Mouse (Mus musculus) thymus, postnatal 4 days (tissue): ENCODE results near the gene Cby1.
"Not testable (repeated sequence)": the region's sequence is repeated elsewhere in the genome, so short reads cannot be mapped to it uniquely, and the experiment has no call there.

ENCODE experiments used
- DNase-seq: peaks from one replicate; pipeline ENCODE4 v3.0.0; 2021

The Cby1 gene

DNA sequence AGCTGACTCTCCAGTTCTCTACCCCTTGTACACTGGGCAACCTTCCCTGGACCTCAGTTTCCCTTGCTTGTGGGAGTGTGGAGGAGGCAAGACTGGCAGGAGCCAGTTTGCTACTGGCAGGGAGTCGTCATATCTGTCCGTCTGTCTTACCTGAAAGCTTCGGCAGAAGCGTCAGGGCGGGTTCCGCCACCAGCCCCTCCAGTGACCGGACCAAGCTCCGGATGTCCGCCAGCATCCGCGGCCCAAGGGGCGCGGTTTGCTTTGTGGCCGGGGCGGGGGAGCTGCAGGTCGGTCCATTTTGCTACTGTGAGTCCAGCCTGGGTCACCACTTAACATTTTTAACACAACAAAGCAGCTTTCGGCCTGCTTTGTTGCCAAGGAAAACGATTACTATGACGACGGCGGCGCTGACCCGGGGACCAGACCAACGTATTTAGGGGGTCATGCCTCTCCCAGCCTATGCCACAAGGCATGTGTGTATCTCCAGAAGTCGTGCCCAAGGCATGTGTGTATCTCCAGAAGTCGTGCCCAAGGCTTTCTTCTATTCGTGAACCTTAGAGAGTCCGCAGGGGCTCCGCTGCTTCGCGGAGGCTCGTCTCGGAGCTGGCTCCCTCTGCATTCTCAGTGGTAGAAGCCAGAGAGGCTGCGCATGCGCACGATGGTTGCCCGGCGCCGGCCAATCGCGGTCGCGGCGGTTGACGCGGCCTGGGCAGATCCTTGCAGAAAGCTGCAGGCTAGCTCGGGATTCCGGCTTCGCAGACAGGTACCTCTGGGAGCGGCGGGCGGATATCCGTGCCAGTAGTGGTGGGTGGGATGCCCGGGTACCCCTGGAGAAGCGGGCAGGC lies at the start of gene Cby1, which contains the start of gene Fam227a:
TSS of gene Cby1 (plus strand) at position 669 of the 845 bp plus-strand sequence.
TSS of gene Fam227a (minus strand) at position 426 of the 845 bp plus-strand sequence.
- peak; percentile 97 for DNase-seq

DNA sequence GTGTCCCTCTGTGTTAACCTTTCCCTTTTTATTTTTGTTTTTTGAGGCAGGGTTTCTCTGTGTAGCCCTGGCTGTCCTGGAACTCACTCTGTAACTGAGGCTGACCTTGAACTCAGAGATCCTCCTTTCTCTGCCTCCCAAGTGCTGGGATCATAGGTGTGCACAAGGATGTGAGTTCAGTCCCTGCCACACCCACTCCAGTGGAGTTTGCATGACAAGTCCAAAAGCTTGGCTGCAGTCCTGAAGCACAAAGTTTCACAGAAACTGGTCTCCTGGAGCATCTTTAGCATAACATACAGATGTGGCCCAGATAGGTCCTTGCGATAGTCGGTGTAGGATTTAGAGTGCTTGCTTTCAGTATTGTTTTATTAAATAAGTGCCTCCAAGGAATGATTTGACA lies 49.8 kb upstream of the Cby1 start:
- no peak for DNase-seq

DNA sequence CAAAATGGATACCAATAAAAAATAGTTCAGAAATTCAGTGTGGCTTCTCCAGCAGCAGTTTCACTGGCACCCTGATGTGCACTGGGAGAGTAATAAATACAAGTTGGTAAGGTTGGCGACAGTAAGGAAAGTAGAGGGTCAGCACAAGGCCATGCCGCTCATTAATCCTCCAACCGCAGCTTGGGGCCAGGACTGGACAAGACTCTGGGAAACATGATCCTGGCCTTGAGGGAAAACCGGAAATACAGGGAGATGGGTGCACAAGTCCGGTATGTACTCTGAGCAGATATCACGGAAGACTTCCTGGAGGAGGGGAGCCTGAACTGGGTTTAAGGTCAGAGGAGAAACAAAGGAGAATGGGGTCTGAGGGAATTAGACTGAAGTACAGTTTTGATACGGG lies 43.5 kb upstream of the Cby1 start:
- DNase-seq = no peak

DNA sequence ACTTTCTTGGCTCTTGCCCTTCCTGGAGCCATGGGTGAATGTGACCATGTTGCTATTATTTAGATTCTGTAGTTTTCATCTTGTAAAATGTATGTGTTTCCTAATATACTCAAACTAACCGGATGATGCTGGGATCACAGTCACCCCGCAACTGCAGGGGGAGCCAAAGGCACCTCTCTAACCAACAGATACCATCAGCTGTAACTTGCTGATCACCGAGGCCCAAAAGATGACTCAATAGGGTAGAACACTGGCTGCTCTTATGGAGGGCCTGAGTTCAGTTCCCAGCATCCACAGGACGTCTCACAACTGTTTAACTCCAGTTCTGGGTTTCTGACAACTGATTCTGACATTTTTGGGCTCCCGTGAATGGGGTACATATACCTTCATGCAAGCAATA lies 42.3 kb upstream of the Cby1 start:
- no peak for DNase-seq

DNA sequence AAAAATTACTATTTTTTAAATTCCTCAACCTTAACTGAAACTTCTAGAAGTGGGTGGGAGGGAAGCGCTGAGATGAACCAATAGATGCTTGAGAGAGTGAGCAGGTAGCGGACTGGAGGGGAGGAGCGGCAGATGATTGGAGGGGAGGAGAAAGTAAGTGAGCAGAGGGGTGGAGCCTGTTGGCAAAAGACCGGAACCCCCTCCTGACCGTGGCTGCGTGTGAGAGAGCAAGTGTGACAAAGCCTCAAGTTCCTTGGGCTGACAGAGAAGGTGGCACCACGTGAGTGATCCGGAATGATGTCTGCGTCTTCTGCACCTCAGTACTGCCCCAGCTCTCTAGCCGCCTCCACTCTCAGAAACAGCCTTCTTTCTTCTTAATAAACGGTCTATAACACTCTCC lies 41.9 kb upstream of the Cby1 start:
- DNase-seq = no peak

DNA sequence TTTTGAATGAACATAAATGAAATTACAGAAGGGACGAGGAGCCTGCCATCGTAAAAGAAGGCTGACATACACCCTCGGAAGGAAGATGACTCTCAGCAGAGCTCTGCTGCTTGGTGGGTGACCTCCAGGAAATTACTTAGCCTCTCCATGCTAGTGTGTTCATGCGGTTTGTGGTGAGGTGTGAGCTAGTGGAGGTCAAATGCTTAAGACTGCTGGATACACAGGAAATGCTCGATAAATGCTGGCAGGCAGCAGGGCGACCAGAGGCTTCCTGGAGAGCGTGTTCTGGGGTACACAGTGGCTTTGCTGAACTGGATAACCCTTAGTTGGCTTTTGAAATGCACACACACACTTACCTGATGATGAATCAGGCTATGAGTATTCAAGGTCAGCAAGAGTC lies 40.5 kb upstream of the Cby1 start:
- DNase-seq = no peak

DNA sequence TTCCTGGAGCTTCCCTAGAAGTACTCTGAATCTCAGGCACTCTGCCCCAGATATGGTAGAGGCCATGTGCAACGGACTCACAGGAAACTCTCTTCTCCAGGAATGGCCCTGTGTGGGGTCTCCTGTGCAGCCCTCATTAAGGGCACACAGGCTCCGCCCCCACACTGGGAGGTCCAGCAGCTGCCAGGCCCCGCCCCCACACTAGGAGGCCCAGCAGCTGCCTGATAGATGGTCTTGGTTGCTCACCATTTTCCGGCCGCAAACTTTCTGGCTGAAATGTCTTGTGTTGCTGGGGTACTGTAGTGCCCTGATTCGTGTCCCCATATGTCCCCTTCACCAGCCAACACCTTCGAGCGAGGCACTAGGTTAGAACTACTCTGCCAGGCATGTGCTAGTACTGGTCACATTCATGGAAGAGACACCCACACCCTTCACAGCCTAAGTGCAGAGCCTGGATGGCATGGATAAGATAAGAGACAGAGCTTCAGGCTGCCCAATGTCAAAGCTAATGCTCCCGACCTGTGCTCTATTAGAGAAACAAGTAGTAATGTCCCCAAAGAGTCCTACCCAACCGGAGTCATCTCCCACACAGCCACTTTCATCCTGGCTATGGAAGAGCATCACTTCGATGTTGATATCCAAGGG lies 39.1 kb upstream of the Cby1 start:
- no peak for DNase-seq

DNA sequence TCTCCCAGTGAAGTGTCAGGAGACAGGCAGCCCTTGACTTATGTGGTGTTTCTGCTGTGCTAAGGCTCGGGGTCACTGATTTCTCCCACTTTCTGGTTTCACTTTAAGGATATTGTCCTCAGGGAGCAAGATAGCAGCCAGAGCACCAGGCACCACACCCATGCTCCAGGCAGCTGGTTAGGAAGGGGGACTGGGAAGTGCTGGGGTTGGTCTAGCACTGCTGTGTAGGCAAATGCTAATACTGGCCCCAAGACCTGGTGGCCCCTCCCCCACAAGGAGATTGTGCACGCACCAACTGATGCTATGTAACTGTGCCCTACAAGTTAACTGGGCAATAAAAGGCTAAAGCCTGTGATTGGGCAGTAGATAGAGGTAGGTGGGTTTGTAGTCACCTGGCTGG lies 28.5 kb upstream of the Cby1 start:
- DNase-seq = no peak

DNA sequence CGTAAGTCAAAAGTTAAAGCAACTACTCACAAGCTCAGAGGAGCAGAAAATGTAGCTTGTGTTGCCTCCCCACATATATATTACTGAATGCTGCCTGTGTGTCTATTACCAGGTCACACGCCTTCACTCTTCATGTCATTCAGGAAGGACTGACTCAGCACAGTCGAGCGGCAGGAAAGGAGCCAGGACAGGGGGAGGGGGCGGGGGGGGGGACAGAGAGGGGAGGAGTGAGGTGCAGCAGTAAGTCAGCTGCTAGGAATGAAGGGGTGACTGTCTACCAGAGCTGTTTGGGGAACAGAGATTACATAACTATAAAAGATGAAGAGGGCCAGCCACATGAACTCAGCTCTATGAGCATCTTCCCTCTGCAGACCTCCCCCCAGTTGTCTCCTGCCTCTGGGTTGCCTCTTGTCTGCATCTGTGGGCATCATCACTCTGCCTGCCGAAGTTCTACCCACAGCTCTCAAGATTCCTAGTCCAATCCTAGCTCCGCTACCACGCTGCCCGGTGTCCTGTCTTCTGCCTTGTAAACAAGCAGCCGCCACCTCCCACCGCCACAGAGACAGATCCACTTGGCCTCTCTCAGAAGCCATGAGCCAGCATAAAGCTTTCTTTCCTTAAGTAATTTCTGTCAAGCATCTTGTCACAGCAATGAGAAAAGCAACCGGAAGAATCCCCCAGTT lies 17.7 kb upstream of the Cby1 start:
- DNase-seq = no peak

DNA sequence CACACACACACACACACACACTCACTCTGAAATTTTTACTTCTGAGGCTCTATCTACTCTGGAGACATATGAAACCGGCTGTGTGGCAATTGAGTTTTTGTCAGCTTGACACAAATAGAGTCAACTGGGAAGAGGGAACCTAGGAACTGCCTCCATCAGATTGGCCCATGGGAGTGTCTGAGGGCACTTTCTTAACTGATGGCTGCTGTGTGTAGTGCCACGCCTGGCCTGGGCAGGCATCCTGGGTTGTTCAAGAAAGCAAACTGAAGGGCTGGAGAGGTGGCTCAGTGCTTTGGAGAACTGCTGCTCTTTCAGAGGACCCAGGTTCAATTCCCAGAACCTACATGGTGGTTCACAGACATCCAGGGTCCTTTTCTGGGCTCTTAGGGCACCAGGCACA lies 13.5 kb upstream of the Cby1 start:
- DNase-seq = no peak

DNA sequence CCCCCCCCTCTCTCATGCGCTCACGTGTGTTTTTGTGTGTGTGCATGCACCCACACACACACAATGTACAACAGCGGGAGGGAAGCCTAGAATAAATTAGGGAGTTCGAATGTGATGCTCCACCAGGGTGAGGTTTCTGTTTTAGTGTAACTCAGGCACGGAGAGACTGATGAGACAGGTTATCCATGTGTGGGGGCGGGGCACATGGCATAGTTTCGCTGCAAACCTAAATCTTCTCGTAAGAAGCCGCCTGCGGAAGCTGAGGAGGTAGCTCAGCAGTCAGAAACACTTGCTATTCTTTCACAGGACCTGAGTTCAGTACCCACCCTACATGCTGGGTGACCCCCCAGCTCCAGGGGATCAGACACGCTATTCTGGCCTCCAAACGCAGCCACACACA lies 10.9 kb upstream of the Cby1 start:
- no peak for DNase-seq

DNA sequence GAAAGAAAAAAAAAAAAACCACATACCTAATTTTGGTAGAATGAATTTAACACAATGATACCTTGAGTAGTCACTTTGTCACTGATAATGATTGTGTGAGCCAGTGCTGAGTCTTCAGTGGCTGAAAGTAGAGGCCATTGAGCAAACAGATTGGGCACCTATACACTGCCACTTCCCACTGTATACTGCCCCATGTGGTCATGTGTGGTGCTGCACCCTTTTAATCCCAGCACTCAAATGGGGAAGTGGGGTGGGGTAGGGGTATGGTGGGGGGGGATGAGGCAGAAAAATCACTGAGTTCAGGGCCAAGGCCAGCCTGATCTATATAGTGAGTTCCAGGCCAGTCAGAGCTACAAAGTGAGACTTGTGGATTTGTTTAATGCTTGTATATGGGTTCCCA lies 8.4 kb upstream of the Cby1 start:
- peak; percentile 78 for DNase-seq

DNA sequence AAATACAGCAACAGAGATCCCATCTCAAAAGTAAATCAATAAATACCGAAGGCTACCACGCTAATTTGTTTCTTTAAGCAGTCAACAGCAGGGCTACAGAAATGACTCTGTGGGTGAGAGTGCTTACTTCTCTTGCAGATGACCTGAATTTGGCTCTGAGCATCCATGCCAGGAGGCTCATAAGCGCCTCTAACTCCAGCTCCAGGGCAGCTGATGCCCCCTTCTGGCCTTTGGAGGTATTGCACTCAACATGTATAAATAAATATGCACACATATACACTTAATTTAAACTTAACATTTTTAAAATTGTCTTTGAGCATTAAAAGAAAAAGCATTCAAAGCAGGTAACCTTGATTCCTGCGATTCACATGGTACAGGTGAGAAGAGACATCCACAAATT lies 7.5 kb upstream of the Cby1 start:
- peak; percentile 54 for DNase-seq

DNA sequence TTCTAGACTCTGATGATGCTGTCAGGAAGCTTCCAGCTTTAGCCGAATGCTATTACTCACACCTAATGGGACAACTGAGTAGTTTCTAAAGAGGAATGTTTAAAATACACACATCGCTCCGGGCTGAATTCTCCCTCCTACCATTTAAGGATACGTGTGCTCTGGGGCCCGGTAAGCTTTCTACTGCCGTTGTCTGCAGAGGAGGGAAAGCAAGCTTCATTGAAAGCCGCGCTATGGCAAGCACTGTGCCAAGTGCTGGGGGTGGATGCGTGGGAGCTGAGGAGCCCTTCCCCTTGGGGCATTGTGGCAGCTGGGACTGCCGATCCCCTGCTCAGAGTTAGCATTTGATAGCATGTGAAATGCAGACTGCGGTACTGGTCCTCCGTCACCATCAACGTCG lies 2.5 kb upstream of the Cby1 start:
- no peak for DNase-seq

DNA sequence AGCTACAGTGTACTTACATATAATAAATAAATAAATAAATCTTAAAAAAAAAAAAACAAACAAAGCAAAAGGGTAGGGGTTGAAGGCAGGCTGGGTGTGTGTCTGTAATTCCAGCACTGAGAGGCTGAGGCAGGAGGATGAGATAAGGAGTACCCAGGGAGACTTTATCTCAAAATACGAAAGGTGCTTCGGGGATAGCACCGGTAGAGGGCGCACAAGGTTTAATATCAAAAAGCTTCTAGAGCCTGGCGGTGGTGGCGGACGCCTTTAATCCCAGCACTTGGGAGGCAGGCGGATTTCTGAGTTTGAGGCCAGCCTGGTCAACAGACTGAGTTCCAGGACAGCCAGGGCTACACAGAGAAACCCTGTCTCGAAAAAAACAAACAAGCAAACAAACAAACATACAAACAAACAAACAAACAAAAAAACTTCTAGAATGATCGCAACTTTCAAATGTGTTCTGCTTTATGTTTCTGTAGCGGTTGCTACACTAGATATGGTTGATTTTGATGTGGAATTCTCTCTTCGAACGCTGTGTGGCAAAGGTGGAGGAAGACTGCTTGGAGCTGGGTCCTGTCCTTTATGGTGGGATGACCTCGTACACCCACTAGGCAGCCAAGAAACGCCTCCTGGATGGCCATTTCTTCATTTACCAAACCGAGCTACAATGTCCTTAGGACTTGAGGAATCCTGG lies 1.0 kb upstream of the Cby1 start:
- DNase-seq = peak; percentile 94

DNA sequence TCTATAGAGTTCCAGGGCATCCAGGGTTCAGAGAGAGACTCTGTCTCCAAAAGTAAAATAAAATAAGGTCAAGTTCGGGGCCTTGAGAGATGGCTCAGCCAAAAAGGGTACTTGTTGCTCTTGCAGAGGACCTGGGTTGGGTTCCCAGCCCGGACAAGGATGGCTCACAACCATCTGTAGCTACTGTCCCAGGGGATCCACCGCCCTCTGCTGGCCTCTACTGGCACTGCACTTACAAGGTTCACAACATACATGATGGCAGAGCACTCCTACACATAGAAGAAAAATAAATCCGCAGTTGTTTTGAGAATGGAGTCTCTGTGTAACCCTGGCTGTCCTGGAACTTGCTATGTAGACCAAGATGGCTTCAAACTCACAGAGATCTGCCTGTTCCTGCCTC lies 2.9 kb downstream of the Cby1 start:
- peak; percentile 80 for DNase-seq

DNA sequence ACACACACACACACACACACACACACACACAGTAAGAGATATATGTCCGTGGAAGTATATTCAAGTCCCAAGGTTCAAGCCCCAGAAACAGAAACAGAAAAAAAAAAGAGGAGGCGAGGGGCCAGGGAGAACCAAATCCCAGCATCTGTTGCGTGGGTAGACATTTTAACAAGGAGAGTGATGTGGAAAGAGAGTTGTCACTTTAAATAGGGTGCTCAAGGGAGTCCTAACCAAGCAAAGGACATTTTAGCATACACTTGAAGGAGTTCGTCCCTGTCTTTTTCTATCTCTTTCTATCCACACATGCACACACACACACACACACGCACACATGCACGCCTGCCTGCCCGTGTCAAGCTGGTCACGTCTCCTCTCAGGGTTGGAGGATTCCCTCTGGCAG lies 5.7 kb downstream of the Cby1 start:
- no peak for DNase-seq

DNA sequence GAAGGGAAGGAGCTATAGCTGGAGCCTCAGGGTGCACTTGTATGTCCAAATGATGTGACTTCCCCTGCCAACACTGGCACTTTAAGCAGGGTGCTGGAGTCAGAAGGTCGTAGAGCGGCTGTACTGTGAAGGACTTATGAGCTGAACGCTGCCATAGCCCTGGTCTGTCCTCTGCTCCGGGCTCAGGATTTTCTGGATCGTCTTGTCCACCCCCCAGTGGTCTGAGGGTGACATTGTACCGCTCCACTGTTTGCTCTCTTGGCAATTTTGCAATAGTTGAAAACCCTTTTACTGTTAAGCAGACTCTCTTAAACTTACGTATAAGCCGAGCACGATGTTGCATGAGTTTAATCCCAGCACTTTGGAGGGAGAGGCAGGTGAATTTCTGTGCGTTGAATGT lies 10.2 kb downstream of the Cby1 start:
- DNase-seq = no peak

DNA sequence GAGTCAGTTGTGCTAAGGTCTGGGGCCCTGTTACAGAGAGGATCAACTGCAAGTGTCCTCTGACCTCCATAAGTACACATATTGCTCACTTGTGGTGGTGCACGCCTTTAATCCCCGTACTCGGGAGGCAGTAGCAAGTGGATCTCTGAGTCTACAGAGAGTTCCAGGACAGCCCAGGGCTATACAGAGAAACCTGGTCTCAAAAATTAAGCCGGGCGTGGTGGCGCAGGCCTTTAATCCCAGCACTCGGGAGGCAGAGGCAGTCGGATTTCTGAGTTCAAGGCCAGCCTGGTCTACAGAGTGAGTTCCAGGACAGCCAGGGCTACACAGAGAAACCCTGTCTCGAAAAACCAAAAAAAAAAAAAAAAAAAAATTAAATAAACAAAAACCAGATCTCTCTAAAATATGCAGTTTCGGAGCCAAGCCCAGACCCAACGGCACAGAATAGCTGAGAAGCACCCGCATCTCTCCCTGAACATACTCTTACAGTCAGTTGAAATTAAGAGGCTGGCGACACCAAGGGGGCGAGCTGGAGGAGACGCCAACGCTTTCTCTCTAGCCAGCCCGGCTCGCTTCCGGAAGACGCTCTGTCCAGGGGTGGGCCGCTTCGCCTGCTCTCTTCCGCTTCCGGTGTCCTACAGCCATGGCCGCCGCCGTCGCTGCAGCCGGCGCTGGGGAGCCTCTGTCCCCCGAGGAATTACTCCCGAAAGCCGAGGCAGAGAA lies 11.4 kb downstream of the Cby1 start, which contains the start of gene Tomm22:
TSS of gene Tomm22 (plus strand) at position 613 of the 723 bp plus-strand sequence.
- peak; percentile 90 for DNase-seq

DNA sequence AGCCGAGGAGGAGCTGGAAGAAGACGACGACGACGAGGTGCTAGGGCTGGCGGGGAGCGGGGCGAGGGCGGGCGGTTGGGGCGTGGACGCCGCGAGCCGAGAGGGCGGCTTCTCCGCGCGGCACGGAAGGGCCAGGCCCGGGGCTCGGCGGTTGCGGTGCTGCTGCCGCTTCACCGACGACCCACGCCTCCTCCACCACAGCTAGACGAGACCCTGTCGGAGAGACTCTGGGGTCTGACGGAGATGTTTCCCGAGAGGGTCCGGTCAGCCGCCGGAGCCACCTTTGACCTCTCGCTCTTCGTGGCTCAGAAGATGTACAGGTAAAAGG lies 11.9 kb downstream of the Cby1 start:
- DNase-seq = no peak

DNA sequence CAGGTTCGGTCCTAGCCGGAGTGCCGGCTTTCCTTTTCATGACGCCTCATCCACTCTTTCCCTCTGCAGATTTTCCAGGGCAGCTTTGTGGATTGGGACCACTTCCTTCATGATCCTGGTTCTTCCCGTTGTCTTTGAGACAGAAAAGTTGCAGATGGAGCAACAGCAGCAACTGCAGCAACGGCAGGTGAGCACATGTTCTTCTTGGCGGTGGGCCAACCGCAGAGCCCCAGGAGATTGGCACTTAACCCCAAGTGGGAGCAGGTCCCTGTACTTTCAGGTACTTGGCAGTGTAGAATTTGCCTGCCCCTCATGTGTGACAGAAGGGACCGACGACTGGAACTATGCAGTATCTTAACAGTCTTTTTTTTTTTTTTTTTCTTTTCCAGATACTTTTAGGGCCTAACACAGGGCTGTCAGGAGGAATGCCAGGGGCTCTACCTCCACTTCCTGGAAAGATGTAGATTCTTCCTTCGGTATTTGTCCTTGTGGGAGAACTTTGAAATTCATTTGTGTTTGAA lies 12.9 kb downstream of the Cby1 start:
- not testable (repeated sequence) for DNase-seq

DNA sequence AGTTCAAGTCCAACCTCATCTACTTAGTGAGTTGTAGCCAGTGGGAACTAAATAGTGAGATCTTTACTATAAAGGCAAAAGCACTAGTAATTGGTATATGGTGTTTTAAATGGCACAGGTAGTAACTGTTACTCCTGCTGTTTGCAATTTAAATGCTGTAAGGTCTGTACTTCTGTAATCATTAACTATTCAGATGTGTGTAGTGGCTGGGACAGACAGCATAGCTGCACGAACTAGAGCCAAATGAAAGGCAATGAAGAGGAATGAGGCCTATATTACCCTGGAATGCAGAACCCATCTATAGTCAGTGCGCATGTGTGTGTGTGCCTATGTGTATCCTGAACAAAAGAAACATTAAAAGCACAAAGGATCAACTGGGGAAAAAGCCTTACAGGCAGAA lies 18.9 kb downstream of the Cby1 start:
- no peak for DNase-seq
